Mouse (Mus musculus) stomach, embryonic 16.5 days (tissue): ENCODE measurements around the gene Iqsec1. TPM values are rescaled to one million over a fixed set of nuclear protein-coding genes. Genes with fewer than 3 reads are reported as not detected.

ENCODE experiments used
- ATAC-seq: fragments of 200-750 bp; cut with Nextera tagmentation; 2 replicates; pipeline ENCODE4 v1.8.0; 2017; ENCODE audit warnings: moderate number of reproducible peaks, moderate TSS enrichment; ENCODE audit not compliant: insufficient read depth, low FRiP score
- H3K27ac ChIP-seq: fragments of 300-500 bp; sonication (generic); 2 replicates; pipeline ENCODE4 v1.5.1; 2014; ENCODE audit warnings: low read length
- H3K27me3 ChIP-seq: fragments of 300-500 bp; sonication (generic); 2 replicates; pipeline ENCODE4 v1.6.1; 2014; ENCODE audit warnings: low read length, control low read depth, mixed read lengths; ENCODE audit not compliant: control insufficient read depth, insufficient read depth
- H3K36me3 ChIP-seq: fragments of 300-500 bp; sonication (generic); 2 replicates; pipeline ENCODE4 v1.6.1; 2014; ENCODE audit warnings: low read length; ENCODE audit not compliant: control insufficient read depth, insufficient read depth
- H3K4me1 ChIP-seq: fragments of 300-500 bp; sonication (generic); 2 replicates; pipeline ENCODE4 v1.6.1; 2014; ENCODE audit warnings: low read length, control low read depth, mixed read lengths; ENCODE audit not compliant: control insufficient read depth, insufficient read depth
- H3K4me2 ChIP-seq: fragments of 300-500 bp; sonication (generic); 2 replicates; pipeline ENCODE4 v1.6.1; 2014; ENCODE audit warnings: low read depth, low read length, mixed read lengths
- H3K4me3 ChIP-seq: fragments of 300-500 bp; sonication (generic); replicated peaks from 2 replicates; pipeline ENCODE4 v1.5.1; 2014; ENCODE audit warnings: mild to moderate bottlenecking, low read length
- H3K9ac ChIP-seq: fragments of 300-500 bp; sonication (generic); 2 replicates; pipeline ENCODE4 v1.6.1; 2014; ENCODE audit warnings: low read length
- H3K9me3 ChIP-seq: fragments of 300-500 bp; sonication (generic); replicated peaks from 2 replicates; pipeline ENCODE4 v1.6.1; 2016; ENCODE audit warnings: low read length, control low read depth; ENCODE audit not compliant: control insufficient read depth
- WGBS: fragments of 180-500 bp; shearing (Covaris S2); extraction: QIAGEN DNeasy Blood & Tissue Kit; methylation state at CpG from one replicate; pipeline ENCODE4 v1.1.7; 2014; 5-methylcytosine and 5-hydroxymethylcytosine counted together
- polyA plus RNA-seq: library from polyadenylated mRNA; unstranded; fragments of >200 nt; fragmentation: Nextera tagmentation; extraction: Ambion mirVana; gene quantifications from 2 replicates; pipeline ENCODE4 v1.2.1, GENCODE M21; 2015

Iqsec1 gene
- polyA plus RNA-seq, 1 experiment from 2014 or later: 8.3 TPM

DNA sequence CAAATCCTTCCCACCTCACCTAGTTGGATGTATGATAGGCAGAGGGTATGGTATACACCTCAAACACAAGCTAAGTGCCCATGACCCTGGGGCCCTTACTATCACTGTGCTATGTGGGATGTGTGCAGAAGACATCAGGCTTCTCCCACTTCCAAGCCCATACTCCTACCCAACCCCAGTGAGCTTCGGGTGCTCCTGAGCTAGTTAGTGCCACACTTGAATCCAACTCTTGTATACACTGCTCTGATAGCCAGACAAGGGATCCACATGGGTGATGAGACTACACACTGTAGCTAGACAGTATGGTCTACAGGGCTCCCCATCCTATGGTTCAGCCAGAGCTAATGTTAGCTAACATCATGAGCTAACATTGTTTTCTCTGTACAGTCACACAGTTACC, 102.9 kb downstream of the Iqsec1 start:
- H3K4me2 ChIP-seq: no peak overlapping the region
- no peak overlapping the region for H3K27ac ChIP-seq
- H3K9ac ChIP-seq: no peak overlapping the region
- no peaks in the 10 kb centered on the region for H3K9me3 ChIP-seq
- no peak for ATAC-seq
- 95% methylated on average over 1 of the region's 1 CpGs for WGBS
- H3K36me3 ChIP-seq: no peaks in the 10 kb centered on the region
- H3K4me1 ChIP-seq: no peaks in the 10 kb centered on the region
- no peaks in the 10 kb centered on the region for H3K27me3 ChIP-seq
- no peak overlapping the region for H3K4me3 ChIP-seq

DNA sequence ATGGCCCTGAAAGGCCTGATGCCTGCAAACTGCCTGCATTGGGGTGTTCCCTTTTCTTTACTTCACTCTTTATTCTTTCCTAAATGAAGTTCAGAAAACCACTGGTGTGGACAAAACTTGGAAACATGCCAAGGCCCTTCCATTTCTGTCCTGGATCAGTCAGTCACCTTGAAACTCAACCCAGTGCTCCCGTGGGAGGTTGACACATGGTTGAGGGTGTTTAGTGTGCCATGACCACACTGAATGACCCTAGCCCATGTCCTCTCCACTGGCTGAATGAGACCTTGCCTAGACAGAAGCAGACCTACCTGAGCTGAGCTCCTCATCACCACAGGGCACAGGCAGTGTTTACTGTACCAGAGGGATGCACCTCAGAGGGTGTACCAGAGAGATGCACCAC, 103.9 kb downstream of the Iqsec1 start:
- Histone ChIP-seq H3K9me3 (no peaks in the 10 kb centered on the region), H3K36me3 (no peaks in the 10 kb centered on the region), H3K9ac (no peak overlapping the region), H3K27me3 (no peaks in the 10 kb centered on the region), H3K27ac (no peak overlapping the region), H3K4me3 (no peak overlapping the region), H3K4me1 (no peaks in the 10 kb centered on the region), H3K4me2 (no peak overlapping the region)
- ATAC-seq: no peak
- WGBS: 32% methylated on average over 1 of the region's 1 CpGs

DNA sequence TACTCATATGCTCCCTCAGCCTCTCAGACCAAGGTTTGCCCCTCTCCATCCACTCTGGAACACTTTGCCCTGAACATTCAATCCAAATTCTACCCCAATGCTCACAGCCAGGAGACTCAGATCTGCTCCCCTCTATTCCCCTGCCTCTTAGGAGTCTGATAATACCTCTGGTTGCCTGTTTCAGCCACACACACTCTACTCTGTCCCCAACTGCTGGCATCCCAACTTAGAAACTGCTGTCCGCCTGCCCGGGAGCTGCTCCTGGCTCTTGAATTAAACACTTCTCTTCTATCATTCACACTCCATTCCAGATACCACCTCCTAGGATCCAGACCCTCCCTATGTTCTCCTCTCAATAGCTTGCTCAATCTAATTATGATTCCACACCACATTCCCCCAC, 107.5 kb downstream of the Iqsec1 start:
- Histone ChIP-seq H3K9ac (no peak overlapping the region), H3K9me3 (no peaks in the 10 kb centered on the region), H3K4me2 (no peak overlapping the region), H3K4me1 (no peaks in the 10 kb centered on the region), H3K27ac (no peak overlapping the region), H3K36me3 (no peaks in the 10 kb centered on the region), H3K4me3 (no peak overlapping the region), H3K27me3 (no peaks in the 10 kb centered on the region)
- ATAC-seq: no peak
- 85% methylated on average over 2 of the region's 2 CpGs for WGBS

DNA sequence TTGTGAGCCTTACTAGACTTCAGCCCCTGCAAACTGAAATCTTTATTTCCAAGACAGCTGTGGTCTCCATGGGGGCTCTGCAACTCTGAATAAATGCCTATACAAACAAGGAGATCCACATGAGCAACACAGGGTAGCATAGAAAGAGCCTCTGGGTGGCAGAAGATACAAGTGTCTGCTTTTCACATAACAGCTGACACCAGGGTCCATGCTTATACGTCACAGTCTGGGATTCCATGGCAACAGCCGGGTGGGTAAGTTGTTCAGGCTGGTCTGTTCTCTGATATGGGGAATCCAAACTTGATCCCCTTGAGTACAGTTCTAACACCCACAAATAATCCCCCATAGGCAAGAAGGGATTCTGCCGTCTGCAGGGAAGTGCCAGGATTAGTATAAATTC, 108.1 kb downstream of the Iqsec1 start:
- Histone ChIP-seq H3K4me1 (no peaks in the 10 kb centered on the region), H3K4me3 (no peak overlapping the region), H3K27ac (no peak overlapping the region), H3K36me3 (no peaks in the 10 kb centered on the region), H3K9ac (no peak overlapping the region), H3K9me3 (no peaks in the 10 kb centered on the region), H3K4me2 (no peak overlapping the region), H3K27me3 (no peaks in the 10 kb centered on the region)
- no peak for ATAC-seq
- 42% methylated on average over 3 of the region's 3 CpGs for WGBS

DNA sequence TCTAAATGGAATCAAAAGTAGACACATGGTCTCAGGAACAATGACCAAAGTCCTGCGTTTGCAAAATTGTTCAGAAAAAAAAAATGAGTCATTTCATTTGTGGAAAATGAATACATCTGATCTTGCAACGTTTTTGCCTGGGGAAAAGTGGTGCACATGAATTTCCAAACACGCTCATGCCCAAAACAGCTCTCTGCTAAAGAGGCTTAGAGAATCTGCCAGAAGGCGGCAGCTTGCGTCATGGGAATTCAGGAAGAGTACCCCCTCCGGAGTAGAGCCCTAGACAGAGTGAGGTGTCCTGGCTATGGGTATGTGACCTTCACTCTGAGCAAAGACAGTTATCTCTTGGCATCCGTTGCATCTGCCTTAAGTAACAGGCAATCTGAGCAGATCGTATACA, 116.9 kb downstream of the Iqsec1 start:
- no peaks in the 10 kb centered on the region for H3K4me1 ChIP-seq
- no peaks in the 10 kb centered on the region for H3K9me3 ChIP-seq
- no peak overlapping the region for H3K9ac ChIP-seq
- no peak overlapping the region for H3K27ac ChIP-seq
- no peaks in the 10 kb centered on the region for H3K36me3 ChIP-seq
- H3K4me3 ChIP-seq: no peak overlapping the region
- H3K27me3 ChIP-seq: no peaks in the 10 kb centered on the region
- ATAC-seq: no peak
- no peak overlapping the region for H3K4me2 ChIP-seq
- 80% methylated on average over 8 of the region's 8 CpGs for WGBS

DNA sequence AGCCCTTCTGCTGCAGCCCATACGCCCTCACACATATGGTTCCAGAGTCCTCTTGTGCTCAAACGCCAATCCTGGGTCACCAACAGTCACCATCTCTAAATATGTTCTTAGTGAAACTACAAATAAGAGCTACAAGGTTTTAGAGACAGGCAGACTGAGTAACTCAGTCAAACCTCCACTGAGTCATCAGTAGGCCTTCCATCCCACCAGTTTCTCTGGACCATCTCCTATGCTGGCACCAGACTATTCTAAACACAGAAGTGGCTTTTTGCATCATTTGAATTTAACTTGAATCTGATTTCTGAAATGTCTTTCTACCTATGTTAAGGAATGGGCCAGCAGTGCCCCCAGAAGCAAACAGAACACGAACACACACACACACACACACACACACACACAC, 120.5 kb downstream of the Iqsec1 start:
- Histone ChIP-seq H3K4me1 (no peaks in the 10 kb centered on the region), H3K36me3 (no peaks in the 10 kb centered on the region), H3K4me3 (no peak overlapping the region), H3K27ac (no peak overlapping the region), H3K9me3 (no peaks in the 10 kb centered on the region), H3K9ac (no peak overlapping the region), H3K4me2 (no peak overlapping the region), H3K27me3 (no peaks in the 10 kb centered on the region)
- no peak for ATAC-seq
- 71% methylated on average over 3 of the region's 3 CpGs for WGBS

DNA sequence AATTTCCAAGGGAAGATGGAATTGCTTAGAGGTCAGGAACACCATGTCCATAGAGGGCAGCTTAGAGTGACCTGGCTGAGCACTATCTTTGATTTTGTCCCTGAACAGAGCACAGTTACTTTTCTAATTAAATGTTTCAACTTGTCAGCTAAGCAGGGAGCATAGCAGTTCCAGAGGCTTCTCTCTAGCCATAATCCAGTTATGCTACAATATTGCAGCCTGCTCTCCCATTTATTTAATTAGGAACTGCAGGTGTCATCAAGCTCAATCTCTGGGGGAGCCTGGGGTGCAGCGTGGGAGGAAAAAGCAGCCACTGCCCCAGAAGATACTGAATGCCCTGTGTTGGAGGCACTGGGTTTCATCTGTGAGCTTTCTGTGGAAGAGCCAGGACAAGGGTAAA, 127.1 kb downstream of the Iqsec1 start:
- Histone ChIP-seq H3K9ac (no peak overlapping the region), H3K4me2 (no peak overlapping the region), H3K27ac (no peak overlapping the region), H3K36me3 (no peaks in the 10 kb centered on the region), H3K27me3 (no peaks in the 10 kb centered on the region), H3K4me1 (no peaks in the 10 kb centered on the region), H3K9me3 (no peaks in the 10 kb centered on the region), H3K4me3 (no peak overlapping the region)
- ATAC-seq: no peak
- 92% methylated on average over 1 of the region's 1 CpGs for WGBS

DNA sequence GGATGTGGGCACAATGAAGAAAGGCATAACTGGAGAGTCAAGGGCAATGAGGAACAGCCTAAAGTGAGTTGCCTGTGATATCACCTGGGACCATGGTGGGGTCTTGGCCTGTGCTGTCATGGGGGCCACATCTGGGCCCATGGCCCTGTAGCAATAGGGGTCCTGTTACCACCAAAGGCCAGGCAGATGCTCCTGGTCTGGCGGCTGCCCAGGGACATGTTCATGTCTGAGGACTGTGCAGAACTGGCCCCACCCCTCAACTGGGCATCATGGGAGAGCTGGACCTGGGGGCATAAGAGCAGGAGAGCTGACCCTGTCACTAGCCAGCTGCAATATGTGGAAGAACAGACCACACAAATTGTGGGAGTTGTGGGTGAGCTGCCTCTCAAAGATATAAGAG, 130.6 kb downstream of the Iqsec1 start:
- Histone ChIP-seq H3K27me3 (no peaks in the 10 kb centered on the region), H3K27ac (no peak overlapping the region), H3K4me1 (no peaks in the 10 kb centered on the region), H3K9me3 (no peaks in the 10 kb centered on the region), H3K36me3 (no peaks in the 10 kb centered on the region), H3K4me3 (no peak overlapping the region), H3K4me2 (no peak overlapping the region), H3K9ac (no peak overlapping the region)
- 87% methylated on average over 1 of the region's 1 CpGs for WGBS
- ATAC-seq: no peak

DNA sequence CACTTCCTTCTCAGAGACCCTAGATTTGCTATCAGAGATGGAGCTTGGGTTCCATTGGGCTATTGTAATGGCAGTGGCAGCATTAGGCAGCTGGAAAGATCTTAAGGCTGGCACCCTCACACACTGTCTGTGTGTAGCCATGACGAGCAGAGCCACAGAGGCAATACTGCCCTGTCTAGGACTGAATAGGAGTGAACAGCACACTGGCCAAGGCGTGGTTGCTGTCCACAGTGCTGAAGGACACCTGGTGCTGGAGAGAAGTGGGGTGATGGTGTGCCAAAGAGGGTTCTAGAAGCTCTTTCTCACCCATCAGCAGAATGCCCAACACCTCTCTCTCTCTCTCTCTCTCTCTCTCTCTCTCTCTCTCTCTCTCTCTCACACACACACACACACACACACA, 136.1 kb downstream of the Iqsec1 start:
- H3K4me3 ChIP-seq: no peak overlapping the region
- WGBS: 10% methylated on average over 2 of the region's 2 CpGs
- H3K4me1 ChIP-seq: no peaks in the 10 kb centered on the region
- H3K9me3 ChIP-seq: no peaks in the 10 kb centered on the region
- no peak overlapping the region for H3K9ac ChIP-seq
- ATAC-seq: no peak
- no peak overlapping the region for H3K4me2 ChIP-seq
- no peaks in the 10 kb centered on the region for H3K27me3 ChIP-seq
- H3K36me3 ChIP-seq: no peaks in the 10 kb centered on the region
- H3K27ac ChIP-seq: no peak overlapping the region

DNA sequence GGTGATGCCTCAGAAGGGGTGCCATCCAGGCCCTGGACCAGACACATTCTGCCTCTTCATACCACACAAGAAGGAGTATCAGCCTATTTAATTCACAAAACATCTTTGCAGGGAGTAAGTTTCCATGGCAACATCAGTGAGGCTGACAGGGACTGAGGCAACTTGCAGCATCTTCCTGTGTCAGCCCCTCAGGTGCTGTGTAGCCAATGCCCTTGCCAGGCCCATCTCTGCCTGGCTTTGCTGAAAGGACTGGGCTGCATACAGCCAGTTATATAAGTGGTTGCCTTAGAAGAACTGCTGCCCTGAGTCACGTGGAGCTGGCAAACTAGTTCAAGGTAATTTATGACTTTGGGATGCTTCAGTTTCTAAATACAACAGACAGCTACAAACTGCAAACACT, 140.4 kb downstream of the Iqsec1 start:
- 49% methylated on average over 1 of the region's 1 CpGs for WGBS
- H3K27ac ChIP-seq: no peak overlapping the region
- H3K4me2 ChIP-seq: no peak overlapping the region

More for the DNA sequence above, 140.4 kb downstream of the Iqsec1 start:
- H3K27me3 ChIP-seq: no peaks in the 10 kb centered on the region
- no peak for ATAC-seq
- no peak overlapping the region for H3K9ac ChIP-seq
- H3K9me3 ChIP-seq: no peaks in the 10 kb centered on the region
- H3K4me1 ChIP-seq: no peaks in the 10 kb centered on the region
- H3K36me3 ChIP-seq: no peaks in the 10 kb centered on the region
- no peak overlapping the region for H3K4me3 ChIP-seq
